8 mouse cellular contexts compared by ENCODE assay signal in genomic region chr3:52925223-52925622, GRCm38 (mm10).
DNase-seq lines count a peak whose midpoint lies in the region; ATAC-seq and TF ChIP-seq lines count a peak whose summit lies in the region.

No protein-coding gene starts in this region.

- ATAC-seq in CD4-positive, CD25-positive, alpha-beta regulatory T cell, adult 4 months = no peak
- ATAC-seq in kidney, embryonic 16.5 days (ENCODE audit: low FRiP score, low TSS enrichment) = no peak
- ATAC-seq in Patski = no peak
- no peak for ATAC-seq in liver, embryonic 14.5 days (ENCODE audit: insufficient read depth)

- TF ChIP-seq POLR2A in kidney, adult 2 months (IDR thresholded peaks at IDR 0.05; ENCODE audit: low read depth, low read length) = no peak

- no peak overlapping the region for H3K4me3 ChIP-seq in kidney, adult 2 months (ENCODE audit: insufficient read depth, low read depth, low read length)
- no peak overlapping the region for H3K4me3 ChIP-seq in kidney, embryonic 16.5 days (ENCODE audit: low read length)
- no peak overlapping the region for H3K4me3 ChIP-seq in liver, embryonic 14.5 days (ENCODE audit: insufficient read depth in 1 of 2, low read depth in 2 of 2, low read length in 2 of 2)

- no peaks in the 10 kb centered on the region for H3K27me3 ChIP-seq in kidney, adult 2 months (replicated peaks; ENCODE audit: control insufficient read depth, insufficient read depth, low read length)
- H3K27me3 ChIP-seq in kidney, embryonic 16.5 days (ENCODE audit: insufficient read depth, low read length) = no peaks in the 10 kb centered on the region
- H3K27me3 ChIP-seq in Patski = peaks cover 3% of the 10 kb centered on the region
- H3K27me3 ChIP-seq in liver, embryonic 14.5 days (ENCODE audit: control insufficient read depth, insufficient read depth, low read length) = no peaks in the 10 kb centered on the region

- TF ChIP-seq EP300 in liver, embryonic 14.5 days (IDR thresholded peaks at IDR 0.05; ENCODE audit: low read depth) = no peak

- no peak overlapping the region for H3K9ac ChIP-seq in kidney, embryonic 16.5 days (replicated peaks; ENCODE audit: low read length)
- H3K9ac ChIP-seq in liver, embryonic 14.5 days (replicated peaks) = no peak overlapping the region

- POLR2A ChIA-PET in Patski (lab: Charles Lee) = interaction anchor here (0.6 kb wide), 1 partner anchor 398 kb away, joined by 5 read pairs; no protein-coding TSS in a partner anchor

- DNase-seq in CD4-positive, CD25-positive, alpha-beta regulatory T cell, adult 2 months (ENCODE audit: low read depth, low spot score) = peak; percentile 77
- peak; percentile 30 for DNase-seq in kidney, adult 2 months
- no peak for DNase-seq in Patski (ENCODE audit: low read depth, low spot score)
- DNase-seq in liver, embryonic 14.5 days (ENCODE audit: low read depth in 3 of 3, low spot score in 3 of 3) = peak in 1 of 3 experiments; percentile 3
- peak; percentile 55 for DNase-seq in thymus, postnatal 0 days (ENCODE audit: low spot score)
- no peak for DNase-seq in Muller cell, postnatal 12 days (ENCODE audit: inconsistent ontology term)

- TF ChIP-seq CTCF in kidney, adult 2 months (conservative IDR thresholded peaks at IDR 0.05; ENCODE audit: insufficient read depth, insufficient read length, low read depth, low read length) = peak; percentile 57
- TF ChIP-seq CTCF in Patski (IDR thresholded peaks at IDR 0.05) = peak; percentile 93
- peak; percentile 68 for TF ChIP-seq CTCF in liver, embryonic 14.5 days (IDR thresholded peaks at IDR 0.05; ENCODE audit: low read depth)

- CTCF ChIA-PET in Patski (lab: Charles Lee) = interaction anchor here (0.7 to 1.8 kb wide), 11 partner anchors 10 to 671 kb away, joined by 3 to 11 read pairs (median 5); no protein-coding TSS in a partner anchor

- 68% methylated on average over 3 of the region's 3 CpGs for WGBS in kidney, adult 2 months
- WGBS in kidney, embryonic 16.5 days = 63% methylated on average over 3 of the region's 3 CpGs
- WGBS in liver, embryonic 14.5 days (ENCODE audit: insufficient replicate concordance) = 51% methylated on average over 3 of the region's 3 CpGs

- H3K9me3 ChIP-seq in kidney, embryonic 16.5 days (ENCODE audit: low read length) = peaks cover 6% of the 10 kb centered on the region
- no peaks in the 10 kb centered on the region for H3K9me3 ChIP-seq in liver, embryonic 14.5 days (ENCODE audit: control insufficient read depth, low read length)

- in situ Hi-C loops in Patski (cut with MboI; ENCODE audit: low pct_unique_long_range_greater_than_20kb) = loop anchor here (5.0 kb wide), 1 partner anchor 668 kb away; no protein-coding TSS in a partner anchor

- H3K27ac ChIP-seq in kidney, adult 2 months (ENCODE audit: insufficient read depth, low read depth, low read length) = no peak overlapping the region
- H3K27ac ChIP-seq in kidney, embryonic 16.5 days (ENCODE audit: low read length) = no peak overlapping the region
- H3K27ac ChIP-seq in liver, embryonic 14.5 days = no peak overlapping the region

- no peak overlapping the region for H3K4me2 ChIP-seq in kidney, embryonic 16.5 days (replicated peaks; ENCODE audit: low read depth, low read length)
- H3K4me2 ChIP-seq in liver, embryonic 14.5 days (ENCODE audit: low read depth) = no peak overlapping the region

- no peaks in the 10 kb centered on the region for H3K4me1 ChIP-seq in kidney, adult 2 months (ENCODE audit: control insufficient read depth, insufficient read depth, low read length)
- H3K4me1 ChIP-seq in kidney, embryonic 16.5 days (ENCODE audit: insufficient read depth, low read length) = no peaks in the 10 kb centered on the region
- H3K4me1 ChIP-seq in liver, embryonic 14.5 days (replicated peaks; ENCODE audit: control insufficient read depth in 2 of 2, insufficient read depth in 2 of 2, low read length in 1 of 2) = no peaks in the 10 kb centered on the region

- H3K36me3 ChIP-seq in kidney, adult 2 months (ENCODE audit: control insufficient read depth, insufficient read depth, low read length) = no peaks in the 10 kb centered on the region
- no peaks in the 10 kb centered on the region for H3K36me3 ChIP-seq in kidney, embryonic 16.5 days (ENCODE audit: insufficient read depth, low read length)
- H3K36me3 ChIP-seq in liver, embryonic 14.5 days (replicated peaks; ENCODE audit: control insufficient read depth, insufficient read depth, low read depth) = no peaks in the 10 kb centered on the region

Comparison
In these comparisons a context has a peak if more than half of its experiments do, and no peak if none do; other contexts are left out.
1. DNase-seq: peak in CD4-positive, CD25-positive, alpha-beta regulatory T cell, adult 2 months (single experiment), kidney, adult 2 months (single experiment) and thymus, postnatal 0 days (single experiment); none in Patski (single experiment) and Muller cell, postnatal 12 days (single experiment).
2. Peak in every context shown above with its lines, with median percentiles within 50 percentile points of each other: CTCF ChIP-seq.